Mouse (Mus musculus): ENCODE data around the gene Saxo1. TPM values are rescaled to one million over a fixed set of nuclear protein-coding genes. Genes with fewer than 3 reads are reported as not detected.

The Saxo1 gene
- polyA plus RNA-seq, 1 experiment = not detected

- no peaks in the 10 kb centered on the region for H3K9me3 ChIP-seq (replicated peaks; ENCODE audit: control insufficient read depth, insufficient read depth, low read length, poor library complexity, severe bottlenecking)
- no peaks in the 10 kb centered on the region for H3K4me1 ChIP-seq (ENCODE audit: control insufficient read depth, insufficient read depth, low read length)
- no peak overlapping the region for H3K27ac ChIP-seq (ENCODE audit: insufficient read depth, low read length)
- no peaks in the 10 kb centered on the region for H3K27me3 ChIP-seq (ENCODE audit: control insufficient read depth, insufficient read depth, low read length, poor library complexity, severe bottlenecking)
- H3K4me3 ChIP-seq (ENCODE audit: low read depth, low read length) = no peak overlapping the region
- no peaks in the 10 kb centered on the region for H3K36me3 ChIP-seq (ENCODE audit: control insufficient read depth, insufficient read depth, low read length, poor library complexity, severe bottlenecking)
- H3K9ac ChIP-seq (ENCODE audit: low read depth, poor library complexity, severe bottlenecking) = no peak overlapping the region
- TF ChIP-seq EP300 (IDR thresholded peaks at IDR 0.05; ENCODE audit: insufficient read depth, low read depth, low read length) (no peak), CTCF (IDR thresholded peaks at IDR 0.05; ENCODE audit: low read depth, low read length) (no peak), POLR2A (IDR thresholded peaks at IDR 0.05; ENCODE audit: insufficient read depth, low read length) (no peak)
Measured at GRCm38 (mm10) chr4:86396672-86397288, 161.3 kb downstream of the Saxo1 start.

GRCm38 (mm10) chr4:86395636-86396035 lies 162.5 kb downstream of the Saxo1 start:
- Histone ChIP-seq H3K4me1 (ENCODE audit: control insufficient read depth, insufficient read depth, low read length) (no peaks in the 10 kb centered on the region), H3K36me3 (ENCODE audit: control insufficient read depth, insufficient read depth, low read length, poor library complexity, severe bottlenecking) (no peaks in the 10 kb centered on the region), H3K4me3 (ENCODE audit: low read depth, low read length) (no peak overlapping the region), H3K9me3 (replicated peaks; ENCODE audit: control insufficient read depth, insufficient read depth, low read length, poor library complexity, severe bottlenecking) (no peaks in the 10 kb centered on the region), H3K27ac (ENCODE audit: insufficient read depth, low read length) (no peak overlapping the region), H3K27me3 (ENCODE audit: control insufficient read depth, insufficient read depth, low read length, poor library complexity, severe bottlenecking) (no peaks in the 10 kb centered on the region), H3K9ac (ENCODE audit: low read depth, poor library complexity, severe bottlenecking) (no peak overlapping the region)
- TF ChIP-seq EP300 (IDR thresholded peaks at IDR 0.05; ENCODE audit: insufficient read depth, low read depth, low read length) (no peak), CTCF (IDR thresholded peaks at IDR 0.05; ENCODE audit: low read depth, low read length) (no peak), POLR2A (IDR thresholded peaks at IDR 0.05; ENCODE audit: insufficient read depth, low read length) (no peak)

Other genes starting within 250 kb of the Saxo1 start
- 110 and 112 TPM in 2 replicates for gene Rraga, start 17.3 kb upstream of the Saxo1 start, polyA plus RNA-seq (2011; ENCODE audit: insufficient read depth, insufficient read length, low read depth, missing spikeins)
- gene Haus6, start 53.7 kb upstream of the Saxo1 start, polyA plus RNA-seq (2011; ENCODE audit: insufficient read depth, insufficient read length, low read depth, missing spikeins) = 50.0 and 55.6 TPM in 2 replicates
- gene Plin2, start 111.7 kb upstream of the Saxo1 start, polyA plus RNA-seq (2011; ENCODE audit: insufficient read depth, insufficient read length, low read depth, missing spikeins) = 57.9 and 60.7 TPM in 2 replicates
- 25.3 and 27.5 TPM in 2 replicates for gene Dennd4c, start 190.2 kb upstream of the Saxo1 start, polyA plus RNA-seq (2011; ENCODE audit: insufficient read depth, insufficient read length, low read depth, missing spikeins)

Measured in ES-Bruce4 (cell line).